Mouse (Mus musculus): ENCODE measurements around the gene Mettl2.
"Not testable (repeated sequence)": the region's sequence is repeated elsewhere in the genome, so short reads cannot be mapped to it uniquely, and the experiment has no call there.

Mettl2 gene

DNA sequence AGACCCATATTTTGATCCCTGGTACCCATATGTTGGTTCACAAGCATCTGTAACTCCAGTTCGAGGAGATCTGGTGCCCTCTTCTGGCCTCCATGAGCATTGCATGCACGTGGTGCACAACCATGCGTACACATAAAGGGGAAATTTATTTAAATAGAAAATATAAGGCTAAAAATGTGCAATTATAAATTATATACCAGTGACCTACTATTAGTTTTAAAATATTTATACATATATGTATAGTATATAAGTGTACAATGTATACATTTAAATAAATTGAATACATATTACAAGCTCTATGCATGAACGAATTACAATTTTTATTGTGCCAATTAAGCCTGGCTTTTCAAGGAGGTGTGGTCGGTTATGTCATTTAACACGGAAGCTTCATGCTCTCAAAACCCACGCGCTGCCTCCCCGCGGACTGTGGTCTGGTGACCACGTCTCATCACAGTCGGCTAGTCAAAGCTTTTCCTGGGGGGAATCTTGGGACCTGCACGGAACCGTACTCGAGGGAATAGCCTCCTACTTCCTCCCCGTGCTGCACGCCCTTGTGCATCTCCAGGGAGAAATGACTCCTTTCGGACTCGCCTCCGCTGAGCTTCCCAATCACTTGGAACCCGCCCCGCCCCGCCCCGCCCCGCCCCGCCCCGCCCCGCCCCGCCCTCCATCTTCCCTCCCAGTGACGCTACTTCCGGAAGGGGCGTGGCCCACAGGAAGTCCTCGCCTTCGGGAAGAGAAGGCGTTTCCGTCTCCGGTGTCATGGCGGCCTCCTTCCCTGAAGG lies at the start of gene Mettl2:
Gene Mettl2, plus strand, starts transcription at position 691 of the 785 bp plus-strand sequence.
- DNase-seq (ENCODE audit: low spot score) = peak; percentile 40

DNA sequence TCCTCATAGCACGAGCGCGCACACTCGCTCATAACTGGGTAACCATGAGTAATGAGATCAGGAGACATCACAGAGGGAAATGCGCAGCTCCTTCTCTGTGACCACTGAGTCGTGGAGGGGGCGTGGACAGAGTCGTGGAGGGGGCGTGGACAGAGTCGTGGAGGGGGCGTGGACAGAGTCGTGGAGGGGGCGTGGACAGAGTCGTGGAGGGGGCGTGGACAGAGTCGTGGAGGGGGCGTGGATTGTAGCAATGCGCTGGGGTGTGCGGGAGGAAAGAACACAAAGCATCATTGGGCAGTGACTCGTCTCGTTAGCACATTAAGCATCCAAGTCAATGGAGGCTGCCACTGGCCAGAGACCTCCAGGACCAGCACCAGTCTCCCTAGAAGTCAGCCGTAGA lies 13.8 kb upstream of the Mettl2 start:
- DNase-seq (ENCODE audit: low spot score) = not testable (repeated sequence)

DNA sequence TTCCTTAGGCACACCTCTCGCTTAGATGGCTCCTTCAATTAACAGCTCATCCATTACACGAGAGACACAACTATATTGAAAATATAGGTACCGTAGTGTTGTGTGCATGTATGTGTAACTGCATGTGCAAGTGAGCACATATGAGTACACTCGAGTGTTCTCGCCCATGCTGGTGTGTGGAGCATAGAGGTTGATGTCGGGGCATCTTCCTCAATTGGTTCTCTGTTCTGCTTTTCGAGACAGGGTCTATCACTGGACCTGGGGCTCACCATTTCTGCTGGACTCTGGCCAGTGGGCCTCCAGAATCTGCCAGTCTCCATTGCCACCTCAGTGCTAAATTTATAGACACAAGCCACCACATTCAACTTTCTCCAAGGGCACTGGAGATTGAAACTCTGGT lies 8.4 kb upstream of the Mettl2 start:
- no peak for DNase-seq (ENCODE audit: low spot score)

DNA sequence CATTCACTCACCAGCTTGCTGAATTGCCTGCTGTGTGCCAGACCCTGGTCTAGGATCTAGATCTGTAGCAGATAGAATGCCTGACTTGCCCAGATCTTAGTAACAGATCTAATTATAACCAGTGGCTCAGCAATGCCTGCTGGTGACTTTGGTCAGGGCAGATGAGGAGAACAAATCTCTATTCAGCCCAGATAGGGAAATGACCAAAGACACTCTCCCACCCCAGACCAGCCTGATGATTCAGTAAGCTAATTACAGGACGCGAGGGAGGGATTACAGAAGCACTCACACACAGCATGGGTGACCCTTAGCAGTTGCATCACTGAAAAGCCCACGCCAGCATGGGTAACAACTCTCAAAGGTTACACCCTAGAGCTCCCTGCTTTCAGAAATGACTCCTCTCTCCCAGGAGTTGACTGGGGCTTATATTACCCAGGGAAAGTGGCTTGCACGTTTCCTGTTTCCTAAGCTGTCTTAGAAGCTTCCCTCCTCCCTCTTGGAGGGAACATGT lies 5.6 kb upstream of the Mettl2 start:
- DNase-seq (ENCODE audit: low spot score) = no peak

DNA sequence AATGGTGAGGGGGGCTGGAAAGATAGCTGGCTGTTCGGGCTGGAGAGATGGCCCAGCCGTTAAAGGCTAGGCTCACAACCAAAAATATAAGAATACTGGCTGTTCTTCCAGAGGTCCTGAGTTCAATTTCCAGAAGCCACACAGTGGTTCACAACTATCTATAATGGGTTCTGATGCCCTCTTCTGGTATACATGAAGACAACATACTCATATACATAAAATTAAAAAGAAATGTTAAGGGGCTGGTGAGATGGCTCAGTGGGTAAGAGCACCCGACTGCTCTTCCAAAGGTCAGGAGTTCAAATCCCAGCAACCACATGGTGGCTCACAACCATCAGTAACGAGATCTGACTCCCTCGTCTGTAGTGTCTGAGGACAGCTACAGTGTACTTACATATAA lies 4.4 kb upstream of the Mettl2 start:
- not testable (repeated sequence) for DNase-seq (ENCODE audit: low spot score)

DNA sequence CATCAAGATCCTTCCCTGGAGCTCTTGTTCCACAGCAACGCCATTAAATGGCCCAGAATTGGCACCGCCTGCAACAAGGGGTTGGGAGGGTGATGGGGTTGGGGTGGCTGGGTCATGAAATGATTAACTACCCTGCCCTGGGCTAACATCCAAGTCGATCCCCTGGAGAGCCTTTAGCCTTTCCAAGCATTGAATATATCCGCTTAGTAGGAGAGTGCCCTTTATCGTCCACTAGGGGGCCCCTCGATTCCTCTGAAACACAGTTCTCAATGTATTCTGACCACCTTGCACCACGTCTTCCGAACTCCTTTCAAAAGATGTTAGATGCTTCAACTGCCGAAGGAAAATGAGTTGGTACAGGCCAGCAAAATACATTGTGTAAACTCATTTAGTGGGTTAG lies 2.2 kb upstream of the Mettl2 start:
- no peak for DNase-seq (ENCODE audit: low spot score)

DNA sequence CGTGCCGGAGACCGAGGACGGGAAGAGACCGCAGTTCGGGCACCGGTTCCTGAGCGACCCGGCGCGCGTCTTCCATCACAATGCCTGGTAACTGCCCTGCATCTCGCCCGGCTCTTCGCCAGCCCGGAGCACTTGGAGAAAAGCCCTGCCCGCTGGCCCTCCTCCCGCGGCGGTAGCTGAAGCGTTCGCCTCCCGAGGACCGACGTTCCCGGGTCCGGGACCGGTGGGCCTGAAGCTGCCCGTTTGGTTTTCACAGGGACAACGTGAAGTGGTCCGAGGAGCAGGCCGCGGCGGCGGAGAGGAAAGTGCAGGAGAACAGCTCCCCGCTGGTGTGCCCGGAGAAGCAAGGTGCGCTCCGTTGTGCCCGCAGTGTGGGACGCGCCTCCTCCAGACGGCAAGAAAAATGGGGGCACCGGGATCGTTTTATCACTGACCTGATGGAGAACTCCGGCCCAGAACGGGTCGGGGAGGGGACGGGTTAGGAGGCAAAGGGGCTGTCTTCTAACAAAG lies 350 bp downstream of the Mettl2 start:
- no peak for DNase-seq (ENCODE audit: low spot score)

DNA sequence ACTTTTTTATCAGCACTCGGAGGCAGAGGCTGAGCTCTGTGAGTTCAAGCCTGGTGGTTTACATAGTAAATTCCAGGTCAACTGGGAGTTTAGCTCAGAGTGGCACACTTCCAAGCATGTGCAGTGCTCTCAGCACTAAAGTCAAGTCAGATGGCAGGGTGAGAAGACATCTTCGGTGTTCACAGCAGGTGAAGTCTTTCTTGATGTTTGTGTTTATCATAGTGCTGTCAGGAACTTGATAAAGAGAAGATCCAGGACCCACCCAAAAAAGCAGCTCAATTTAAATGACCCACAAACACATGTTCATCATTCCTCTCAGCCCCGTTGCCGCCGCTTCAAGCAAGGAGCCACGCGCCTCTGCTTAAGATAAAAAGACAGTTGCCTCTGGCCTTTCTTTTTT lies 9.5 kb downstream of the Mettl2 start:
- no peak for DNase-seq (ENCODE audit: low spot score)

DNA sequence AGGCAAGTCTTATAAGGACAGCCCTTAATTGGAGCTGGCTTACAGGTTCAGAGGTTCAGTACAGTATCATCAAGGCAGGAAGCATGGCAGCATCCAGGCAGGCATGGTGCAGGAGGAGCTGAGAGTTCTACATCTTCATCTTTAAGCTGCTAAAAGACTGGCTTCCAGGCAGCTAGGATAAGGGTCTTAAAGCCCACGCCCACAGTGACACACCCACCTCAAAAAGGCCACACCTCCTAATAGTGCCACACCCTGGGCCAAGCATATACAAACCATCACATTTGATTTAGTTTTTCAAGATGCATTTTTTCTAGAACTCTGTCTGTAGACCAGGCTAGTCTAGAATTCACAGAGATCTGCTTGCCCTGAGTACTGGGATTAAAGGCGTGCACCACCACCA lies 11.0 kb downstream of the Mettl2 start:
- DNase-seq (ENCODE audit: low spot score) = not testable (repeated sequence)

DNA sequence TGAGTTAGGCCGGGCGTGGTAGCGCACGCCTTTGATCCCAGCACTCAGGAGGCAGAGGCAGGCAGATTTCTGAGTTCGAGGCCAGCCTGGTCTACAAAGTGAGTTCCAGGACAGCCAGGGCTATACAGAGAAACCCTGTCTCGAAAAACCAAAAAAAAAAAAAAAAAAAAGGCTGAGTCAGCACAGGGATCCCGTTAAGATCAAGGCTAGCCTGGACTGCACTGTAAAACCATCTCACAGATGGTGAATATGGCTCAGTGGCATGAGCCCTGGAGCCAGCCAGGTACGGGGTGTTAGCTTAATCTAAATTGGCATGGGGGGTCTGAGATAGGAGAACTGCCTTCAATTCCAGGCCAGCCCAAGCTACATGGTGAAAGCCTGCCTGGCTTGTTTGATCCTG lies 14.3 kb downstream of the Mettl2 start:
- not testable (repeated sequence) for DNase-seq (ENCODE audit: low spot score)

DNA sequence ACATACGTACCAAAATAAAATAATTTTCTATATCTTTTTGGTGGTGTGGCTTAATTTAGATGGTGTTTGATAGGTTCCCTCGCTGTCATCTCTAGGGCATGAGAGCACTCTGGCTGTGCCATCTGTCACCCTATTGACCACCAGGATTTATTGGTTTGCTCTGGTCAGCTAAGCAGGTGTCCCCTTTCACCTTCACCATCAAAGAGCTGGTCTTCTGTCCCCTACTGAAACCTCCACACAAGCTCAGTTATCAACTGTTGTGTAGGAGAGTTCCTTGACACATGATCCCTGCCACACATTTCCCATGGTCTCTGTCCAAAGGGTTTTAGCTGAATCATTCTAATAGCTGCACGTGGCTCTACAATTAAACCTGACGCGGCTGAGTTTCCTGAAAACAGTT lies 14.9 kb downstream of the Mettl2 start:
- no peak for DNase-seq (ENCODE audit: low spot score)

DNA sequence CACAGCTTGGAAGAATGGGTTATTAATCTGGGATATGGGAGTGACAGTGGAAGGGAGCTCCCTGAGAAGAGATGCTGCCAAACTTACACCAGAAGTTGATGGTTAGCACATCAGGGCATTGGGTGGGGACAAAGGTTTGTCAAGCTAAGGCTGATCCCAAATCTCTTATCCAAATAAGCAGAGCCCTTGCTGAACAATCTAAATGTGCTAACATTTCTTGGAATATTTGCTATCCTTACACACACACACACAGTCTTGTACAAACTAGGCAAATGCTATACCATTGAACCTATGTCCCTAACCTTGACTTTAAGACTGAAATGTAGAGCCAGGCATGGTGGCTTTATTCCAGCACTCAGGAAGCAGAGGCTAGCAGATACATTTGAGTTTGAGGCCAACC lies 17.3 kb downstream of the Mettl2 start:
- no peak for DNase-seq (ENCODE audit: low spot score)

DNA sequence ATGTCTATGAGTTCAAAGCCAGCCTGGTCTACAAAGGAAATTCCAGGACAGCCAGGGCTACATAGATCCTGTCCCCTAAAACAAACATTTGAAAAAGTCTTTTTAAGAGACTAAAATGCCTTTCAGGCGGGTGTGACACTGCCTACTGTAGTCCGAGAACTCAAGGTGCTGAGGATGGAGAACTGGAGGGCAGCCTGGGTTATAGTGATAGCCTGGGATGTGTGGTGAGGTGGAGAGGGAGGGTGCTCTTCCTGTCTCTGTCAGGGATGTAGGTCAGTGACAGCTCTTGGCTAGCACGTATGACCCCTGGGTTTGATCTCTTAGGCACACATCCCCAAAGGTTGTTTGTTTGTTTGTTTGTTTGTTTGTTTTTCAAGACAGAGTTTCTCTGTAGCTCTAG lies 17.9 kb downstream of the Mettl2 start:
- DNase-seq (ENCODE audit: low spot score) = no peak

DNA sequence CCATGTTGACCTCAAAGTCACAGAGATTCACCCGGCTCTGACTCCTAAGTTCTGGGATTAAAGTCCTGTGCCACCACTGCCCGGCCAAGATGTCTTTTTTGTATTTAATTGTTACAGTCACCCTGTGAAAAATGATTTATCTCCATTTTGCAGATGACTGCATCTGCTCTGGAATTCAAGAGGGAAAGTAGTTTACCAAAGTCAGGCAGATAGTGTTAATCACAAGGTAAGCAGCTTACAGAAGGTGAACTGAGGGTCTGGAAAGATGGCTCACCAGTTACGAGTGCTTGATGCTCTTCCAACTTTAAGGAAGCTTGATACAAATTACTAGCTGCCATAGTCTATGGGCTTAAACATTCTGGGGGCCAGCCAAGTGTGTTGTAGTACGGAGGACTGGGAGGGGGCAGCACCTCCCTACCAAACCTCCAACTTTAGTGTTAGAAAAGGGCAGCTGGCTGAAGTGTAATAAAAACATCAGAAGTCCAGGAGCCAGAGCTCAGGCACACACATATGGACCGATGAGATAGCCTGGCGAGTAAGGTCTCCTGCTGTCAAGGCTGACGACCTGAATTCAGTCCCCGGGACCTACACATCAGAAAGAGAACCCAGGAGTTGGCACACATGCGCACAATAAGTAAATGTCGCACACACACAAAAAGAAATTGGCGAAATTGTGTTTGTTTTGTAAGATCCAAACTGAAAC lies 18.4 kb downstream of the Mettl2 start:
- DNase-seq (ENCODE audit: low spot score) = no peak

DNA sequence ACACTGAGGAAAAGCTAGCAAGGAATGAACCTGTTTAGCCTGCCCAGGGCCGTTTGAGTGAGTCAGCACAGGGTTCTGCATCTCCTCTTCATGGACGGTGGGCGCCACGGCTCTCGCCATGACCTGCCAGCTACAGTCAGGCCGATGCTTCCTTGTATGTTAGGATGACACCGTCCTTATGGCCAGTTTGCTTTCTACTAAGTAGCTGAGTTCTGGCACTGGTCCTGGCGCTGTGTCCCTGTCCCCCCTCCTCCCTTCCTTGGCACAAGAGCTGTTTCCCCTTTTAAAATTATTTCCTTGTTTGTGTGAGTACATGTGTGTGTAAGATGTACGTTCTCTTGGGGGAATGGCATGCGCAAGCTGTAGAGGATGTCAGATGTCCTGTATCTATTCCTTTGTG lies 19.0 kb downstream of the Mettl2 start:
- no peak for DNase-seq (ENCODE audit: low spot score)

DNA sequence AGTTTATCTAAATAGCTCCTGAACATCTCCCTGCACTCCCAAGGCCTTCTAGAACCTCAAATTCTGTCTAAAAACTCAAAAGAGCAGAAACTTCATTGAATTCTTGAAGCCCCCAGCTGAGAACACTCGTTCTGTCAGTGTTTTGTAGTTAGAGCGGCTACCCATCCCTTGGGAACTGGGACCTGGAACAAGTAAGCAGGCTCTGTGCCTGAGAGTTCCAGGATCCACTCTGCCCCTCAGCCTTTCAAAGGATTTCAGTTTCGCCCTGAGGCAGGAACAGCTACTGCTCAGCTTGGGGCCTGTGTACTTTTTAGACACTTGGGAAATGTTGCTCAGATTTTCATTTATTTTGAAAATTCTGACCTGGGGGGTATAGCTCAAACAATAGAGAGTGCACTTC lies 20.4 kb downstream of the Mettl2 start, which contains the start of gene Gm10842:
Gene Gm10842, plus strand, starts transcription at position 301 of the 400 bp plus-strand sequence.
- DNase-seq (ENCODE audit: low spot score) = no peak

DNA sequence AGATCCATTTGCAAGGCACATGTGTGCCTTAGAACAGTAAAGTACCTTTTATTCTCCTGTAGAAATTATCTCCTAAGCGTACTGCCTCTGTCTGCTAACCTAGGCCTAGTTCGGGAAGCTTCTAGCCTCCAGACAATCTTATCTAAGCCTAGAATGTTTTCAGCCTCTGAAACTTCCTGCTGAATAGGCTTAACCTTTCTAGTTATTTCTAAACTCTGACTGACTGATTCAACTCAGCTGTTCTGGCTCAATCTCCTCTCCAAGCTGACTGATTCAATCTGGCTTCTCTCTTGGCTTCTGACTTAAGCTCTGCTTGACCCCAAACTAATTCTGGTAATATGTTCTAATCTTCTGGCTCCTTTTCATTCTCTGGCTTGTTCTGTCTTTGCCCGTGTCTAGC lies 23.1 kb downstream of the Mettl2 start:
- DNase-seq (ENCODE audit: low spot score) = no peak

DNA sequence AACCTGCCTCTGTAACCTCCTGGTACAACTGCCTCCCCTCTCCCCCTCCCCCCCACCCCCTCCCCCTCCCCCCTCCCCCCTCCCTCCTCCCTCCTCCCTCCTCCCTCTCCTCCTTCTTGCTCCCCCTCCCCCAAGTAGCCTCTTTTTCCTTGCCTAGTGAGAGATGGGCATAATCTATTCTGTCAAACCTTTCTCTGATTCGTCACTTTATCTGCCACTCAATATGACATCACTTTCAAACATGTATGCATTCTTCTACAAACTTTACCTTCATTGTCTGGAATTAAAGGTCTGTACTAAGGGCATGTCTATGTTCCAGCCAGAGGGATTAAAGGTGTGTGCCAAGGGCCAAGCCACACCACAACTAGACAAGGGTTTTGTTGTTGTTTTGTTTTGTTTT lies 23.5 kb downstream of the Mettl2 start:
- no peak for DNase-seq (ENCODE audit: low spot score)

DNA sequence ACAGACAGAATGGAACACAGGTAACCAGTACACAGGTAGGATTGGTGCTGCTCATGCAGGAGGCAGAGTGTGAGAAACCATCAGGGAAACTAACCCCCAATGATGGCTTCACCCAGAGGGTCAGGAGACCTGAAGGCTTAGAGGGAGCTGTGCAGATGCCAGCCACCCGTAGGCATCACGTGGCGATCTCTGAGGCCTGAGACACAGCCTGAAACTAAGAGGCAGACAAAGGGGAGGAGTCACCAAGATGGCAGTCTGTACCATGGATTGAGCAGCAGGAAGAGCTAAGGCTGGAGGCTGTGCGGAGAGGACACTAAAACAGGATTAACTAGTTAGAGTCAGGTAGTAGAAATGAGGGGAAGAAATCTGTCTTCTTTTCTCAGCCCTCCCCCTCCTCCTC lies 24.5 kb downstream of the Mettl2 start:
- DNase-seq (ENCODE audit: low spot score) = no peak

DNA sequence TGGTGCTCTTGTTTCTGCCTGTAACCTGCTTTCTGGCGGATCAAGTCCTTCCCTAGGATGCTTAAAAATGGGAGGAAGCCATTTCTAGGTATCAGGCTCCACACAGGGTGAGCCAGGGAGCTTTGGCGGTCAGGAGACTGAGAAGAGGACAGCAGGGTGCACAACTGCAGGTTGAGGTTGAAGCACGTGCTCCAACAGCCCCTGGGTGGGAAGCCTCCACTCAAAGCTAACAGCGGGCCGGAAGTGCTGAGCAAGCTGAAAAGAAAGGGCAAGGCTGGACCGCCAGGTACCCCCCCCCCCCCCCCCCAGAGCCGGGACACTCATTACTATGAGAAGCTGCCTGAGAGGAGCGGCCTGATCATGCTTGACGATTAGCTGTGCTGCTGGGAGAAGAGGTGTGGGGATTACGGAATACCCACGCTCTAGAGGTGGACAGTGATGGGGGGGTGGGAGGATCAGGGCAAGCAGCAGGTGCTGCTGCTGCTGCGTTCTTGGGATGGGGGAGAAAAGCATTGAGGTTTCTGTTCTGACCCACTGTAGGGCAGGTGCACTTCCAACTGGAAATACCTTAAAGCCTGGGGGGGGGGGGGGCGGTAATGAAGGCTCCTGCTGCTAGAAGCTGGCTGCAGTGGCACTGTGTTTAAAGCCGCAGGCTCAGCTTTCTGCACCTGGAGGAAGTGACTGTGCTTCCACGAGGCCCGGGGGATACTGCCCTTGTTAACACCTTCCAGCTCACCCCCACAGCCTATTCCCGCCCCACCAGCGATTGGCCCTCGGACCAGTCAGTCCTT lies 25.2 kb downstream of the Mettl2 start:
- no peak for DNase-seq (ENCODE audit: low spot score)

DNA sequence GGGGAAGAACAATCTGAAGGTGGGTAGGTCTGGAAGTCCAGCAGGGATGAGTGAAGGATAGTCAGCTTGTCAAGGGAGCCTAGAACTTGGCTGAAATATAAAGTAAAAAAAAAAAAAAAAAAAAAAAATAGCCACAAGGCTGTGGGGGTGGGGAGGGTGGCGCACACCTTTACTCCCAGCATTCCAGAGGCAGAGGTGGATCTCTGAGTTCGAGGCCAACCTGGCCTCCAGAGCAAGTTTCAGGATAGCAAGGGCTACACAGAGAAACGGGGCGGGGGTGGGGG lies 25.7 kb downstream of the Mettl2 start:
- no peak for DNase-seq (ENCODE audit: low spot score)

DNA sequence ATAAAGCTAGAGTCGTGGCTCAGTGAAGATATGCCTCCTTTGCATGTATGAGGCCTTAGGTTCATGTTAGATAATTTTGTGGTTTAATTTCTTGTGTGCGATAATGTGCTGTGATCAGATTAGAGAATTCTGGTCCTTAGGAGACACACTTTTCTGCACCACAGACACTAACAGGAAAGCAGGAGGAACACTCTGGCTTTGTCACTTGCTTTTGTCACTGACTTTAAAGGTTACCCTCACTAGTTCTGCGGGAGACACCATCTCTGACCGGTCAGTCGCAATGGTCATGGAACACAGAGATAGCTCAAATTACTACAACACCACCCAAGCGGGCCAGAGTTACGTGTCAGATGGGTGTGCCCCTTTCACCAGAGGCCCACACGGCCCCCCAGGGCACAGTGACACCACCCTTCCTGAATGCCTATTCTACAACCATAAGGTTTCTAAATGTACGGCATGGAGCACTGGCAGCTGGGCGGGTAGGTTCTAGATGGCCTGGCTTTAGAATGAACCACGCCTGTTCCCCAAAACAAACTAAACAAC lies 26.2 kb downstream of the Mettl2 start:
- no peak for DNase-seq (ENCODE audit: low spot score)
